Mouse (Mus musculus): ENCODE results near the gene Arl5a. TPM values are rescaled to one million over a fixed set of nuclear protein-coding genes. Genes with fewer than 3 reads are reported as not detected.

Arl5a gene
- polyA plus RNA-seq, 1 experiment from 2014 or later = 50.4 TPM

Other genes starting within 250 kb of the Arl5a start
- 9.8 and 10.3 TPM in 2 replicates for gene Neb, start 46.4 kb downstream of the Arl5a start, polyA plus RNA-seq (2015; fragmentation: Nextera tagmentation; extraction: Ambion mirVana)

All from forebrain, embryonic 15.5 days (tissue).